Mouse (Mus musculus) neural tube, embryonic 15.5 days (tissue): ENCODE measurements around the gene Olfr1240. TPM values are rescaled to one million over a fixed set of nuclear protein-coding genes. Genes with fewer than 3 reads are reported as not detected.

ENCODE experiments used
- ATAC-seq: fragments of 200-750 bp; cut with Nextera tagmentation; 2 replicates; pipeline ENCODE4 v1.8.0; 2017; ENCODE audit warnings: mild to moderate bottlenecking, moderate TSS enrichment, moderate library complexity; ENCODE audit not compliant: low FRiP score
- H3K27ac ChIP-seq: fragments of 300-500 bp; sonication (generic); replicated peaks from 2 replicates; pipeline ENCODE4 v1.5.1; 2015; ENCODE audit warnings: mild to moderate bottlenecking, inconsistent platforms
- H3K27me3 ChIP-seq: fragments of 300-500 bp; sonication (generic); replicated peaks from 2 replicates; pipeline ENCODE4 v1.6.1; 2015; ENCODE audit warnings: inconsistent platforms
- H3K36me3 ChIP-seq: fragments of 300-500 bp; sonication (generic); 2 replicates; pipeline ENCODE4 v1.6.1; 2015; ENCODE audit warnings: inconsistent platforms
- H3K4me1 ChIP-seq: fragments of 300-500 bp; sonication (generic); 2 replicates; pipeline ENCODE4 v1.6.1; 2015; ENCODE audit warnings: inconsistent platforms
- H3K4me2 ChIP-seq: fragments of 300-500 bp; sonication (generic); 2 replicates; pipeline ENCODE4 v1.6.1; 2015; ENCODE audit warnings: inconsistent platforms, mild to moderate bottlenecking, moderate library complexity
- H3K4me3 ChIP-seq: fragments of 300-500 bp; sonication (generic); replicated peaks from 2 replicates; pipeline ENCODE4 v1.5.1; 2015; ENCODE audit warnings: mild to moderate bottlenecking, inconsistent platforms
- H3K9ac ChIP-seq: fragments of 300-500 bp; sonication (generic); replicated peaks from 2 replicates; pipeline ENCODE4 v1.6.1; 2015; ENCODE audit warnings: mild to moderate bottlenecking, inconsistent platforms
- H3K9me3 ChIP-seq: fragments of 300-500 bp; sonication (generic); replicated peaks from 2 replicates; pipeline ENCODE4 v1.6.1; 2016; ENCODE audit warnings: inconsistent platforms
- WGBS: fragments of 180-500 bp; shearing (Covaris S2); methylation state at CpG from one replicate; pipeline ENCODE4 v1.1.7; 2015; ENCODE audit warnings: mixed read lengths; 5-methylcytosine and 5-hydroxymethylcytosine counted together
- polyA plus RNA-seq: library from polyadenylated mRNA; unstranded; fragments of >200 nt; fragmentation: Nextera tagmentation; extraction: Ambion mirVana; gene quantifications from 2 replicates; pipeline ENCODE4 v1.2.1, GENCODE M21; 2015

Gene Olfr1240
- polyA plus RNA-seq: not detected in 2 replicates

- Histone ChIP-seq H3K27ac (no peak within 1 kb of the TSS), H3K9ac (no peak within 1 kb of the TSS), H3K4me3 (no peak within 1 kb of the TSS), H3K4me2 (no peak within 1 kb of the TSS), H3K36me3 (no peaks in the 10 kb centered on the region), H3K4me1 (no peaks in the 10 kb centered on the region), H3K9me3 (no peaks in the 10 kb centered on the region), H3K27me3 (no peaks in the 10 kb centered on the region)
- ATAC-seq: no peak
- WGBS: 86% methylated on average over 3 of the region's 3 CpGs
Observed at GRCm38 (mm10) chr2:89442900-89443299, at the start of gene Olfr1240. Gene Olfr1240 (minus strand): TSS chr2:89443000.

DNA sequence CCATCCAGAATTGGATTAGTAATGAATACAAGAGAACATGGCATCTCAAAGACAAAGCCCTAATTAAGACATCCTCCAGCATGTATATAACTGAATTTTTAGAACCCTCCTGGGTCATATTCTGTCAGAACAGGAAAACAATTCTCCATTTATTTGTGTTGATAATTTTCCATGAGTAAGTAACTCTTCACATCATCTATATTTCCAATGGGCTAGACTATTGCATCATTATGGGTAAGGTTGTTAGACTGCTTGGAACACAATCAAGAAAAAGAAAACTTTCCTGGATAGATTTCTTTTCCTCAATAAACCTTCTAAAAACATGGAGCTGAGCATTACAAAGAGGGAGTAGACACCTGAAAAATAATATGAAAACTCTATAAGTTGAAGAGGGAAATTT lies 44.2 kb upstream of the Olfr1240 start, which contains the start of gene Olfr1241:
TSS of gene Olfr1241 (minus strand) at position 101 of the 400 bp plus-strand sequence.
- no peaks in the 10 kb centered on the region for H3K36me3 ChIP-seq
- ATAC-seq: no peak
- H3K9ac ChIP-seq: no peak within 1 kb of the TSS
- no peak within 1 kb of the TSS for H3K4me2 ChIP-seq
- H3K4me3 ChIP-seq: no peak within 1 kb of the TSS
- no peak within 1 kb of the TSS for H3K27ac ChIP-seq
- no peaks in the 10 kb centered on the region for H3K27me3 ChIP-seq
- no peaks in the 10 kb centered on the region for H3K4me1 ChIP-seq
- H3K9me3 ChIP-seq: no peaks in the 10 kb centered on the region

DNA sequence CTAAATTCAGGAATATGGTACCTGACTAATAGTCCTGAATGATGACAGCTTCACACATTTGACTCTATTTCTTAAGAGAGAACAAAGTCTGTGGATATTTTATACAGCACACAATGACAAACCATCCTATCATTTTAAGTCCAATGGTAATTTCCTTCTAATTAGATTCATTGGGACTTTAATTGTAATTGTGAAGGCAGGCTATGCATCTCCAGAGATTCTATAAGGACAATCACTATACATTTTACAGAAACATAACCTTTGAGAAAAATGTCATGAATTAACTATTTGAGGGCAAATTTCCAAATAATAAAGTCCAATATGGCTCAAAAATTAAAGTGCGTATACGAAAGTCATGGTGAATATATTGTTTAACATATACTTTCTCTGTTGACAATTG lies 22.5 kb downstream of the Olfr1240 start, which contains the start of gene Olfr1239:
TSS of gene Olfr1239 (minus strand) at position 101 of the 400 bp plus-strand sequence.
- ATAC-seq: no peak
- WGBS: 97% methylated on average over 2 of the region's 2 CpGs
- H3K27ac ChIP-seq: no peak within 1 kb of the TSS
- H3K9ac ChIP-seq: no peak within 1 kb of the TSS
- H3K9me3 ChIP-seq: no peaks in the 10 kb centered on the region
- no peaks in the 10 kb centered on the region for H3K27me3 ChIP-seq
- H3K36me3 ChIP-seq: no peaks in the 10 kb centered on the region
- H3K4me2 ChIP-seq: no peak within 1 kb of the TSS
- no peak within 1 kb of the TSS for H3K4me3 ChIP-seq
- no peaks in the 10 kb centered on the region for H3K4me1 ChIP-seq

GRCm38 (mm10) chr2:89414557-89414956 lies 28.2 kb downstream of the Olfr1240 start:
- Histone ChIP-seq H3K27ac (no peak overlapping the region), H3K27me3 (no peaks in the 10 kb centered on the region), H3K36me3 (no peaks in the 10 kb centered on the region), H3K4me3 (no peak overlapping the region), H3K9me3 (no peaks in the 10 kb centered on the region), H3K9ac (no peak overlapping the region), H3K4me1 (no peaks in the 10 kb centered on the region), H3K4me2 (no peak overlapping the region)
- ATAC-seq: no peak
- WGBS: 88% methylated on average over 1 of the region's 1 CpGs

DNA sequence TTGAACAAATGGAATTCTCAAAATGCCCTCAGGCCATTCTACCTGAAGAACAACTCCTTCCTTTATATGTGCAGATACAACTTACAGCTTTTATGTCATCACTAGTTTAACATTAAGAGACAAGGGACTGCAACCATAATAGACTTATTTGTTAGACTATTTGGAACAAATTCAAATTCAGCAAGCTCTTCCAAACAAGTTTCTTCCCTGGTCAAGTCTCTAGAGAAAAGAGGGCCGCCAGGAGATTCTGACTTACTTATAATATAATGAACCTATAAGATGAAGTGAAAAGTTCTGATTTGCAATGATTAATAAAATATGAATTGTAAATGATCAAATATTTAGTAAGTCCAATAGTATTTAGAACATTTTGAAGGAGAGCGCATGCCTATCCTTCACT lies 33.2 kb downstream of the Olfr1240 start, which contains the start of gene Olfr1238:
TSS of gene Olfr1238 (minus strand) at position 101 of the 400 bp plus-strand sequence.
- no peak for ATAC-seq
- no peaks in the 10 kb centered on the region for H3K4me1 ChIP-seq
- WGBS: 89% methylated on average over 2 of the region's 2 CpGs
- H3K36me3 ChIP-seq: no peaks in the 10 kb centered on the region
- H3K27me3 ChIP-seq: no peaks in the 10 kb centered on the region
- no peaks in the 10 kb centered on the region for H3K9me3 ChIP-seq
- no peak within 1 kb of the TSS for H3K9ac ChIP-seq
- H3K4me3 ChIP-seq: no peak within 1 kb of the TSS
- H3K4me2 ChIP-seq: no peak within 1 kb of the TSS
- no peak within 1 kb of the TSS for H3K27ac ChIP-seq

GRCm38 (mm10) chr2:89400882-89401281 lies 41.9 kb downstream of the Olfr1240 start:
- H3K27me3 ChIP-seq: no peaks in the 10 kb centered on the region
- H3K4me2 ChIP-seq: no peak overlapping the region
- H3K9me3 ChIP-seq: no peaks in the 10 kb centered on the region
- ATAC-seq: no peak
- no peak overlapping the region for H3K9ac ChIP-seq
- no peaks in the 10 kb centered on the region for H3K36me3 ChIP-seq
- WGBS: 73% methylated on average over 1 of the region's 1 CpGs
- no peaks in the 10 kb centered on the region for H3K4me1 ChIP-seq
- H3K4me3 ChIP-seq: no peak overlapping the region
- no peak overlapping the region for H3K27ac ChIP-seq

Other genes starting within 250 kb of the Olfr1240 start
- gene Olfr1226, start 243.0 kb downstream of the Olfr1240 start, polyA plus RNA-seq: not detected in 2 replicates
- not detected in 2 replicates for gene Olfr1228, start 188.9 kb downstream of the Olfr1240 start, polyA plus RNA-seq
- not detected in 2 replicates for gene Olfr1229, start 155.0 kb downstream of the Olfr1240 start, polyA plus RNA-seq
- not detected in 2 replicates for gene Olfr1230, start 145.7 kb downstream of the Olfr1240 start, polyA plus RNA-seq
- not detected in 2 replicates for gene Olfr1231, start 135.9 kb downstream of the Olfr1240 start, polyA plus RNA-seq
- not detected in 2 replicates for gene Olfr1232, start 113.3 kb downstream of the Olfr1240 start, polyA plus RNA-seq
- gene Olfr1233, start 100.6 kb downstream of the Olfr1240 start, polyA plus RNA-seq: not detected in 2 replicates
- not detected in 2 replicates for gene Olfr1234, start 78.1 kb downstream of the Olfr1240 start, polyA plus RNA-seq
- not detected in 2 replicates for gene Olfr1238, start 33.3 kb downstream of the Olfr1240 start, polyA plus RNA-seq
- gene Olfr1239, start 22.6 kb downstream of the Olfr1240 start, polyA plus RNA-seq: not detected in 2 replicates
- not detected in 2 replicates for gene Olfr1241, start 44.1 kb upstream of the Olfr1240 start, polyA plus RNA-seq
- gene Olfr1242, start 55.3 kb upstream of the Olfr1240 start, polyA plus RNA-seq: not detected in 2 replicates
- gene Olfr1243, start 88.5 kb upstream of the Olfr1240 start, polyA plus RNA-seq: not detected in 2 replicates
- gene Olfr1245, start 135.4 kb upstream of the Olfr1240 start, polyA plus RNA-seq: not detected in 2 replicates
- gene Olfr1246, start 150.2 kb upstream of the Olfr1240 start, polyA plus RNA-seq: not detected in 2 replicates
- gene Olfr1247, start 171.1 kb upstream of the Olfr1240 start, polyA plus RNA-seq: not detected in 2 replicates
- gene Olfr1248, start 175.2 kb upstream of the Olfr1240 start, polyA plus RNA-seq: not detected in 2 replicates
- not detected in 2 replicates for gene Olfr1249, start 192.0 kb upstream of the Olfr1240 start, polyA plus RNA-seq
- not detected in 2 replicates for gene Olfr1250, start 218.5 kb upstream of the Olfr1240 start, polyA plus RNA-seq
- not detected in 2 replicates for gene Olfr1251, start 228.9 kb upstream of the Olfr1240 start, polyA plus RNA-seq